Mouse (Mus musculus) lung, postnatal 0 days (tissue): ENCODE measurements at regions not wholly inside any gene's neighbourhood (a gene's known extent, or its start where the extent isn't known, plus 50 kb on each side); places are given as distances from the start of the nearest gene placed in this dataset.

ENCODE experiments used
- CTCF ChIP-seq: IDR thresholded peaks from 2 replicates; pipeline ENCODE4 v1.5.1; 2016; ENCODE audit warnings: antibody characterized with exemption, mild to moderate bottlenecking
- EP300 ChIP-seq: IDR thresholded peaks from 2 replicates; pipeline ENCODE4 v1.6.1; 2016; ENCODE audit warnings: antibody characterized with exemption, mild to moderate bottlenecking, control low read depth

GRCm38 (mm10) chr3:114570978-114571377 is 332.9 kb upstream of the Olfm3 start:
- no peak for TF ChIP-seq CTCF
- TF ChIP-seq EP300: no peak
